Mouse (Mus musculus): ENCODE data around the gene Hoxd11. TPM values are rescaled to one million over a fixed set of nuclear protein-coding genes. Genes with fewer than 3 reads are reported as not detected.

Hoxd11 gene
- polyA plus RNA-seq, 1 experiment = not detected

- H3K4me1 ChIP-seq (ENCODE audit: control insufficient read depth, insufficient read depth, low read length) = no peaks in the 10 kb centered on the region; the same call in 1 of the 2 replicates
- no peak for DNase-seq
- H3K4me3 ChIP-seq (replicated peaks; ENCODE audit: extremely low read depth, low read depth, low read length) = no peak overlapping the region
- TF ChIP-seq CTCF (IDR thresholded peaks at IDR 0.05; ENCODE audit: insufficient read depth, low read length) (no peak), POLR2A (IDR thresholded peaks at IDR 0.05; ENCODE audit: borderline replicate concordance, extremely low read depth, low read depth, low read length) (no peak)
- 2% methylated on average over 67 of the region's 69 CpGs for WGBS
Observed at GRCm38 (mm10) chr2:74655821-74656631, 23.3 kb upstream of the Hoxd11 start.

GRCm38 (mm10) chr2:74656632-74657021, 22.7 kb upstream of the Hoxd11 start:
- WGBS = 12% methylated on average over 4 of the region's 4 CpGs

GRCm38 (mm10) chr2:74657251-74658023, 21.9 kb upstream of the Hoxd11 start:
- Histone ChIP-seq H3K4me1 (ENCODE audit: control insufficient read depth, insufficient read depth, low read length) (no peaks in the 10 kb centered on the region; the same call in 1 of the 2 replicates), H3K4me3 (replicated peaks; ENCODE audit: extremely low read depth, low read depth, low read length) (no peak overlapping the region)
- TF ChIP-seq CTCF (IDR thresholded peaks at IDR 0.05; ENCODE audit: insufficient read depth, low read length) (no peak), POLR2A (IDR thresholded peaks at IDR 0.05; ENCODE audit: borderline replicate concordance, extremely low read depth, low read depth, low read length) (no peak)
- 4% methylated on average over 62 of the region's 62 CpGs for WGBS
- DNase-seq = no peak

More at GRCm38 (mm10) chr2:74656632-74657021, 22.7 kb upstream of the Hoxd11 start:
- H3K4me3 ChIP-seq (replicated peaks; ENCODE audit: extremely low read depth, low read depth, low read length) = no peak overlapping the region
- H3K4me1 ChIP-seq (ENCODE audit: control insufficient read depth, insufficient read depth, low read length) = no peaks in the 10 kb centered on the region; the same call in 1 of the 2 replicates
- TF ChIP-seq POLR2A (IDR thresholded peaks at IDR 0.05; ENCODE audit: borderline replicate concordance, extremely low read depth, low read depth, low read length) = no peak
- TF ChIP-seq CTCF (IDR thresholded peaks at IDR 0.05; ENCODE audit: insufficient read depth, low read length) = no peak
- no peak for DNase-seq

- no peak for DNase-seq
- Histone ChIP-seq H3K4me3 (replicated peaks; ENCODE audit: extremely low read depth, low read depth, low read length) (no peak overlapping the region), H3K4me1 (ENCODE audit: control insufficient read depth, insufficient read depth, low read length) (no peaks in the 10 kb centered on the region; the same call in 1 of the 2 replicates)
- 5% methylated on average over 15 of the region's 15 CpGs for WGBS
- TF ChIP-seq CTCF (IDR thresholded peaks at IDR 0.05; ENCODE audit: insufficient read depth, low read length) = no peak
- TF ChIP-seq POLR2A (IDR thresholded peaks at IDR 0.05; ENCODE audit: borderline replicate concordance, extremely low read depth, low read depth, low read length) = no peak
Observed at GRCm38 (mm10) chr2:74658024-74658666, 21.2 kb upstream of the Hoxd11 start.

- no peak for DNase-seq
- TF ChIP-seq POLR2A (IDR thresholded peaks at IDR 0.05; ENCODE audit: borderline replicate concordance, extremely low read depth, low read depth, low read length) (no peak), CTCF (IDR thresholded peaks at IDR 0.05; ENCODE audit: insufficient read depth, low read length) (no peak)
- Histone ChIP-seq H3K4me1 (ENCODE audit: control insufficient read depth, insufficient read depth, low read length) (no peaks in the 10 kb centered on the region; the same call in 1 of the 2 replicates), H3K4me3 (replicated peaks; ENCODE audit: extremely low read depth, low read depth, low read length) (no peak overlapping the region)
- 6% methylated on average over 47 of the region's 47 CpGs for WGBS
Observed at GRCm38 (mm10) chr2:74658667-74659371, 20.5 kb upstream of the Hoxd11 start.

GRCm38 (mm10) chr2:74659507-74660005, 19.8 kb upstream of the Hoxd11 start, which contains the start of gene Evx2:
Evx2 (minus strand) TSS chr2:74659557.
- no peak for TF ChIP-seq CTCF (IDR thresholded peaks at IDR 0.05; ENCODE audit: insufficient read depth, low read length)
- no peaks in the 10 kb centered on the region; the same call in 1 of the 2 replicates for H3K4me1 ChIP-seq (ENCODE audit: control insufficient read depth, insufficient read depth, low read length)
- H3K4me3 ChIP-seq (replicated peaks; ENCODE audit: extremely low read depth, low read depth, low read length) = no peak within 1 kb of the TSS
- WGBS = 6% methylated on average over 28 of the region's 28 CpGs
- DNase-seq = no peak

- TF ChIP-seq CTCF (IDR thresholded peaks at IDR 0.05; ENCODE audit: insufficient read depth, low read length) (no peak), POLR2A (IDR thresholded peaks at IDR 0.05; ENCODE audit: borderline replicate concordance, extremely low read depth, low read depth, low read length) (no peak)
- no peak overlapping the region for H3K4me3 ChIP-seq (replicated peaks; ENCODE audit: extremely low read depth, low read depth, low read length)
- WGBS = 6% methylated on average over 30 of the region's 30 CpGs
- H3K4me1 ChIP-seq (ENCODE audit: control insufficient read depth, insufficient read depth, low read length) = no peaks in the 10 kb centered on the region; the same call in 1 of the 2 replicates
- DNase-seq = no peak
Observed at GRCm38 (mm10) chr2:74660421-74661375, 18.7 kb upstream of the Hoxd11 start.

GRCm38 (mm10) chr2:74661685-74662084, 17.7 kb upstream of the Hoxd11 start:
- Histone ChIP-seq H3K4me1 (ENCODE audit: control insufficient read depth, insufficient read depth, low read length) (no peaks in the 10 kb centered on the region), H3K4me3 (replicated peaks; ENCODE audit: extremely low read depth, low read depth, low read length) (no peak overlapping the region)
- TF ChIP-seq POLR2A (IDR thresholded peaks at IDR 0.05; ENCODE audit: borderline replicate concordance, extremely low read depth, low read depth, low read length) = no peak
- TF ChIP-seq CTCF (IDR thresholded peaks at IDR 0.05; ENCODE audit: insufficient read depth, low read length) = peak; percentile 26; the same call in 1 of the 2 replicates
- no peak for DNase-seq
- 2% methylated on average over 14 of the region's 14 CpGs for WGBS
